Mouse (Mus musculus) bone marrow macrophage, adult 2 months (primary cell): ENCODE results near the gene Ndufb6.

ENCODE experiments used
- CTCF ChIP-seq: IDR thresholded peaks from 2 replicates; pipeline ENCODE4 v1.5.1; 2012; ENCODE audit warnings: low read depth, mild to moderate bottlenecking, low read length, moderate library complexity
- POLR2A ChIP-seq: IDR thresholded peaks from 2 replicates; pipeline ENCODE4 v1.6.1; 2012; ENCODE audit warnings: mild to moderate bottlenecking, low read depth, low read length, borderline replicate concordance

DNA sequence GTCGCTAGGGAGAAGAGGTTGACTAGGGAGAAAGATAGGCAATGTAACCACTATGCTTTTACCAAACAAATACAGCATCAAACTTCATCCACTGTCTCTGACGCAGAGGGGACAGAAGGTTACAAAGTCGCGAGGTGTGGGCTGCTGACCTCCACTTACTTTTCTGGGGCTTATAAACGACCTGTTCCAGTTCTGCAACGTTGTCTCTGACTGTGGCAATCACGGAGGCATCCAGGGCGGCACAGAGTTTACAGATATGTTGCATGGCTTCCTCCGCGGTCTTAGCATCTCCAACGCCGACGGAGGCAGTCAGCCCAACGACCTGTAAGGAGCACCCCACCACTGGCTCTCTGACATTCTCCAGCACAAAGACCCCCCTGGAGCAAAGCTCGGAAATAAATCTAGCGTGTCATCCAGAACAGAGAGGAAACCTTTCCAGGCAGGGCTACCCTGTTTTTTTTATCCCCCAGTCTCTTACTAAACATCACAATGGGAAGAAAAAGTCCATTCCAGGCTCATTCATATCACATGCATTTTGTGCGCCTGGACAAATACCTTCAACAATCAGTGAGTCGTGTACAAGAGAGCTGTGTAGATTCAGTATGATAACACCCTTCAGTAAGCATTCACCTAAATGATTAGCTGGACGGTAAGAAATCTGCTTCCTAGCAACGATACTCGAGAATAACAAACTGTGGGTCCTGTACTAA, 57.2 kb downstream of the Ndufb6 start:
- TF ChIP-seq POLR2A (no peak), CTCF (no peak)
